Mouse (Mus musculus) MEL (cell line): ENCODE results near the gene Rem1. TPM values are rescaled to one million over a fixed set of nuclear protein-coding genes. Genes with fewer than 3 reads are reported as not detected.

ENCODE experiments used
- DNase-seq: peaks from one replicate; pipeline ENCODE4 v3.0.0; 2011; ENCODE audit warnings: low read depth, low spot score
- H3K27ac ChIP-seq: 2 replicates; pipeline ENCODE4 v1.5.1; 2012; ENCODE audit warnings: low read depth, mild to moderate bottlenecking, control low read depth, low read length, moderate library complexity; ENCODE audit not compliant: control insufficient read depth
- H3K27me3 ChIP-seq, 2 experiments: fragments of 150-350 bp in 1 of 2; sonication (generic) in 1 of 2; 2 replicates each; pipeline ENCODE4 v1.6.1; 2012; ENCODE audit warnings: low read length in 2 of 2, mild to moderate bottlenecking in 2 of 2, improper control_type of control experiment in 1 of 2, moderate library complexity in 1 of 2; ENCODE audit not compliant: insufficient read depth in 2 of 2, control insufficient read depth in 1 of 2
- H3K36me3 ChIP-seq, 2 experiments: 2 replicates each; pipeline ENCODE4 v1.6.1; 2012 to 2014; ENCODE audit warnings: low read length in 2 of 2, improper control_type of control experiment in 1 of 2, inconsistent platforms in 1 of 2, mild to moderate bottlenecking in 1 of 2; ENCODE audit not compliant: insufficient read depth in 2 of 2, control insufficient read depth in 1 of 2
- H3K4me1 ChIP-seq, 2 experiments: fragments of 150-350 bp in 1 of 2; sonication (generic) in 1 of 2; 2 replicates each; pipeline ENCODE4 v1.6.1; 2012; ENCODE audit warnings: low read length in 2 of 2, improper control_type of control experiment in 1 of 2, mild to moderate bottlenecking in 1 of 2; ENCODE audit not compliant: insufficient read depth in 2 of 2, control insufficient read depth in 1 of 2
- H3K4me3 ChIP-seq, 2 experiments: fragments of 150-350 bp in 1 of 2; sonication (generic) in 1 of 2; 2 replicates each; pipeline ENCODE4 v1.5.1; 2012; ENCODE audit warnings: low read depth in 2 of 2, low read length in 2 of 2, mild to moderate bottlenecking in 2 of 2, moderate library complexity in 2 of 2, control low read depth in 1 of 2, improper control_type of control experiment in 1 of 2; ENCODE audit not compliant: control insufficient read depth in 1 of 2, insufficient read depth in 1 of 2
- H3K79me2 ChIP-seq: 2 replicates; pipeline ENCODE4 v1.6.1; 2012; ENCODE audit warnings: mild to moderate bottlenecking, low read length, moderate library complexity; ENCODE audit not compliant: control insufficient read depth, poor library complexity, insufficient read depth
- H3K9ac ChIP-seq: 2 replicates; pipeline ENCODE4 v1.6.1; 2012; ENCODE audit warnings: low read depth, mild to moderate bottlenecking, control low read depth, low read length, moderate library complexity; ENCODE audit not compliant: control insufficient read depth, poor library complexity, severe bottlenecking
- H3K9me3 ChIP-seq: fragments of 150-350 bp; sonication (generic); replicated peaks from 2 replicates; pipeline ENCODE4 v1.6.1; 2012; ENCODE audit warnings: mild to moderate bottlenecking, low read length, improper control_type of control experiment, moderate library complexity; ENCODE audit not compliant: insufficient read depth
- BHLHE40 ChIP-seq: IDR thresholded peaks from 2 replicates; pipeline ENCODE4 v1.6.1; 2012; ENCODE audit warnings: low read depth, mild to moderate bottlenecking, inconsistent platforms, low read length, improper control_type of control experiment, borderline replicate concordance
- CHD1 ChIP-seq: IDR thresholded peaks from 2 replicates; pipeline ENCODE4 v1.6.1; 2012; ENCODE audit warnings: low read depth, mild to moderate bottlenecking, inconsistent platforms, low read length, improper control_type of control experiment
- CHD2 ChIP-seq: IDR thresholded peaks from 2 replicates; pipeline ENCODE4 v1.6.1; 2011; ENCODE audit warnings: low read length, improper control_type of control experiment
- CTCF ChIP-seq, 3 experiments: IDR thresholded peaks in 2 of 3; conservative IDR thresholded peaks in 1 of 3; 2 replicates each; pipeline ENCODE4 v1.5.1; 2011 to 2012; ENCODE audit warnings: low read length in 3 of 3, low read depth in 2 of 3, mild to moderate bottlenecking in 2 of 3, improper control_type of control experiment in 1 of 3, inconsistent platforms in 1 of 3, mixed read lengths in 1 of 3, moderate library complexity in 1 of 3; ENCODE audit not compliant: control insufficient read depth in 1 of 3, insufficient read depth in 1 of 3, poor library complexity in 1 of 3, severe bottlenecking in 1 of 3
- ELF1 ChIP-seq: IDR thresholded peaks from 2 replicates; pipeline ENCODE4 v1.6.1; 2014; ENCODE audit warnings: low read depth, mild to moderate bottlenecking, inconsistent platforms, low read length, improper control_type of control experiment, moderate library complexity
- ETS1 ChIP-seq: IDR thresholded peaks from 2 replicates; pipeline ENCODE4 v1.6.1; 2012; ENCODE audit warnings: low read depth, mild to moderate bottlenecking, inconsistent platforms, low read length, improper control_type of control experiment, moderate library complexity
- GATA1 ChIP-seq: IDR thresholded peaks from 2 replicates; pipeline ENCODE4 v1.6.1; 2011; ENCODE audit warnings: low read depth, low read length, improper control_type of control experiment
- JUND ChIP-seq: IDR thresholded peaks from 2 replicates; pipeline ENCODE4 v1.6.1; 2011; ENCODE audit warnings: low read depth, mild to moderate bottlenecking, improper control_type of control experiment, low read length
- MAX ChIP-seq: IDR thresholded peaks from 2 replicates; pipeline ENCODE4 v1.6.1; 2011; ENCODE audit warnings: low read length, improper control_type of control experiment
- MAZ ChIP-seq: IDR thresholded peaks from 2 replicates; pipeline ENCODE4 v1.6.1; 2012; ENCODE audit warnings: low read depth, mild to moderate bottlenecking, inconsistent platforms, low read length, improper control_type of control experiment
- MYB ChIP-seq: IDR thresholded peaks from 2 replicates; pipeline ENCODE4 v1.6.1; 2011; ENCODE audit warnings: mild to moderate bottlenecking, low read depth, low read length, improper control_type of control experiment
- MYC ChIP-seq: IDR thresholded peaks from 2 replicates; pipeline ENCODE4 v1.6.1; 2011; ENCODE audit warnings: low read depth, mild to moderate bottlenecking, low read length, improper control_type of control experiment, moderate library complexity
- NELFE ChIP-seq: IDR thresholded peaks from 2 replicates; pipeline ENCODE4 v1.6.1; 2011; ENCODE audit warnings: low read depth, low read length, improper control_type of control experiment
- NRF1 ChIP-seq: IDR thresholded peaks from 2 replicates; pipeline ENCODE4 v1.6.1; 2014; ENCODE audit warnings: low read depth, mild to moderate bottlenecking, inconsistent platforms, low read length, improper control_type of control experiment, moderate library complexity; ENCODE audit not compliant: poor library complexity, insufficient read depth, severe bottlenecking
- RAD21 ChIP-seq: IDR thresholded peaks from 2 replicates; pipeline ENCODE4 v1.6.1; 2011; ENCODE audit warnings: mild to moderate bottlenecking, low read depth, low read length, improper control_type of control experiment
- SIN3A ChIP-seq: IDR thresholded peaks from 2 replicates; pipeline ENCODE4 v1.6.1; 2012; ENCODE audit warnings: low read length, improper control_type of control experiment, inconsistent platforms
- SMC3 ChIP-seq: IDR thresholded peaks from 2 replicates; pipeline ENCODE4 v1.6.1; 2011; ENCODE audit warnings: low read depth, low read length, improper control_type of control experiment
- TAL1 ChIP-seq: IDR thresholded peaks from 2 replicates; pipeline ENCODE4 v1.6.1; 2012; ENCODE audit warnings: mild to moderate bottlenecking, inconsistent platforms, low read length, moderate library complexity, mixed read lengths
- TBP ChIP-seq: IDR thresholded peaks from 2 replicates; pipeline ENCODE4 v1.8.0; 2011; ENCODE audit warnings: low read depth, low read length, improper control_type of control experiment
- UBTF ChIP-seq: IDR thresholded peaks from 2 replicates; pipeline ENCODE4 v1.6.1; 2012; ENCODE audit warnings: low read depth, mild to moderate bottlenecking, inconsistent platforms, low read length, improper control_type of control experiment, moderate library complexity, borderline replicate concordance; ENCODE audit not compliant: insufficient read depth
- USF1 ChIP-seq: IDR thresholded peaks from 2 replicates; pipeline ENCODE4 v1.6.1; 2014; ENCODE audit warnings: low read depth, mild to moderate bottlenecking, inconsistent platforms, low read length, improper control_type of control experiment, moderate library complexity
- ZC3H11A ChIP-seq: IDR thresholded peaks from 2 replicates; pipeline ENCODE4 v1.6.1; 2012; ENCODE audit warnings: low read depth, mild to moderate bottlenecking, inconsistent platforms, low read length, improper control_type of control experiment
- ZKSCAN1 ChIP-seq: IDR thresholded peaks from 2 replicates; pipeline ENCODE4 v1.6.1; 2012; ENCODE audit warnings: low read depth, mild to moderate bottlenecking, inconsistent platforms, low read length, improper control_type of control experiment, moderate library complexity
- ZNF384 ChIP-seq: IDR thresholded peaks from 2 replicates; pipeline ENCODE4 v1.6.1; 2012; ENCODE audit warnings: low read depth, mild to moderate bottlenecking, inconsistent platforms, low read length, improper control_type of control experiment
- polyA plus RNA-seq, 2 experiments: library from polyadenylated mRNA; stranded (reverse) in 1 of 2; unstranded in 1 of 2; fragments of >175 nt in 1 of 2; fragments of >200 nt in 1 of 2; gene quantifications; 2 replicates each; pipeline versions ENCODE4 v1.2.1 to v1.2.4; 2012; ENCODE audit warnings: low replicate concordance in 2 of 2, low read depth in 1 of 2; ENCODE audit not compliant: insufficient read length in 2 of 2, insufficient read depth in 1 of 2, missing spikeins in 1 of 2
- total RNA-seq: library from RNA; depleted of rRNA; stranded (reverse); fragments of 300-350 nt; gene quantifications from 2 replicates; pipeline ENCODE4 v1.2.3, GENCODE M21; 2012

Rem1 gene
- total and polyA plus RNA-seq, 3 experiments: not detected

- Histone ChIP-seq H3K27ac (no peak overlapping the region), H3K4me1 (no peaks in the 10 kb centered on the region), H3K9ac (no peak overlapping the region), H3K27me3 (peaks cover 2 to 5% of the 10 kb centered on the region in 2 experiments; a peak in 3 of 4 replicates), H3K79me2 (no peaks in the 10 kb centered on the region), H3K36me3 (no peaks in the 10 kb centered on the region; a peak in 1 of 4 replicates), H3K9me3 (no peaks in the 10 kb centered on the region), H3K4me3 (no peak overlapping the region)
- TF ChIP-seq ELF1 (no peak), ZNF384 (no peak), SMC3 (no peak), CHD1 (no peak), MYC (no peak), RAD21 (no peak), TBP (no peak), ETS1 (no peak), JUND (no peak), CTCF (IDR thresholded peaks at IDR 0.05 in 2 of 3, conservative IDR thresholded peaks at IDR 0.05 in 1 of 3; ENCODE audit: control insufficient read depth in 1 of 3, insufficient read depth in 1 of 3, low read depth in 2 of 3, low read length in 3 of 3, poor library complexity in 1 of 3, severe bottlenecking in 1 of 3) (no peak), TAL1 (no peak), NELFE (no peak)
- DNase-seq: no peak
Observed at GRCm38 (mm10) chr2:152588450-152588849, 38.3 kb upstream of the Rem1 start.

- Histone ChIP-seq H3K4me1 (no peaks in the 10 kb centered on the region), H3K4me3 (no peak overlapping the region), H3K9ac (no peak overlapping the region)
Observed at GRCm38 (mm10) chr2:152589021-152589420, 37.7 kb upstream of the Rem1 start.

GRCm38 (mm10) chr2:152599299-152599698 lies 27.5 kb upstream of the Rem1 start, which contains the start of gene Defb45:
Gene Defb45 (minus strand): TSS chr2:152599399.
- TF ChIP-seq RAD21 (no peak), MYB (no peak), SIN3A (no peak), MAX (no peak), GATA1 (no peak), USF1 (no peak), JUND (no peak), SMC3 (no peak), CHD2 (no peak), MAZ (no peak), ZC3H11A (no peak), BHLHE40 (no peak), UBTF (no peak), NRF1 (no peak), ZKSCAN1 (no peak), ETS1 (no peak)
- no peaks in the 10 kb centered on the region; a peak in 3 of 4 replicates for H3K27me3 ChIP-seq
- no peaks in the 10 kb centered on the region for H3K79me2 ChIP-seq
- H3K36me3 ChIP-seq: peaks cover 0 to 3% of the 10 kb centered on the region in 2 experiments; a peak in 2 of 4 replicates
- no peak within 1 kb of the TSS for H3K4me3 ChIP-seq
- peaks cover 0 to 7% of the 10 kb centered on the region in 2 experiments; a peak in 1 of 4 replicates for H3K4me1 ChIP-seq
- H3K9me3 ChIP-seq: no peaks in the 10 kb centered on the region
- H3K27ac ChIP-seq: no peak within 1 kb of the TSS
- no peak within 1 kb of the TSS for H3K9ac ChIP-seq
- DNase-seq: no peak

More at GRCm38 (mm10) chr2:152589021-152589420, 37.7 kb upstream of the Rem1 start:
- Histone ChIP-seq H3K36me3 (no peaks in the 10 kb centered on the region; a peak in 1 of 4 replicates), H3K27ac (no peak overlapping the region), H3K27me3 (peaks cover 2 to 3% of the 10 kb centered on the region in 2 experiments), H3K9me3 (no peaks in the 10 kb centered on the region)
- TF ChIP-seq GATA1 (no peak), CTCF (IDR thresholded peaks at IDR 0.05 in 2 of 3, conservative IDR thresholded peaks at IDR 0.05 in 1 of 3; ENCODE audit: control insufficient read depth in 1 of 3, insufficient read depth in 1 of 3, low read depth in 2 of 3, low read length in 3 of 3, poor library complexity in 1 of 3, severe bottlenecking in 1 of 3) (0 out of 6 replicates have a peak, but pooled peaks of 1 of the 3 experiments have one; percentile 5)
- TF ChIP-seq, all 39 proteins: peak for 1
- H3K79me2 ChIP-seq: no peaks in the 10 kb centered on the region
- no peak for DNase-seq
